11 mouse cellular contexts compared by ENCODE assay signal in the genomic region with DNA sequence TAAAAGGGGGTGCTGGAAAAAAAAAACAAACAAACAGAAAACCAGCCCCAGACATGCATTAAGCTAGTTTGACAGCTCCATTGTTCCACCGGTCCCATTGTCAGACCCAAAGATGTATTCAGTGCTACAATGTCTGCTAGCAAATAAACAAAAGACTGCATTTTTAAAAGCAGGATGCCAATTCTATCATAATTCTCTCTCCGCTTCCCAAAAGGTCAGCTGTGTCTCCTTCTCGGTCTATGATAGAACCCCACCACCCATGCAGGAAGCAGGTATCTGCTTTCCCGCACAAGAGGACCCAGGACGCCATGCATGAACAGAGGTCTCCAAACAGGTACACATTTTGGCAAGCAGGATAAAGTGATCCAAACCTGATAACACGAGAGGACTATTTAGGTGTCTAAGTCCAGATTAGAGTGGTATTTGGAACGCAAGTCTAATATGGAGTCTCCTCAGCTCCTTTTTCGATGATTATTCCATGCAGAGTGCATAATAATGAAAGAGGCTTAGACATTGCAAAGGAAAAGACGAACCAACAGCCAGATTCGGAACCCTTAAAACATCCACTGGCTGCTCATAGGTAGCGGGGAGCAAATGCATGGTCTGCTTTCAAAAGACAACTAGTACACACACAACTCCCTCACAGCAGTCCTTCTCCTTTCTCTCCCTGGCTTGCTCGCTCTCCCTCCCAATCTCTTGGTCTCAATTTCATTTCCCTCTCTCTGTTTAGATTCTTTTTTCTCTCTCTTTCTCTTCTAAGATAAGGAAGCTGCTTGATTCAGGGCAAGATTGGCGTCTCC.
DNase-seq lines count a peak whose midpoint lies in the region; ATAC-seq and TF ChIP-seq lines count a peak whose summit lies in the region.
"Had no signal": no experiment of that assay in that cellular context is flagged by ENCODE, and none has a peak within 500 bp of the region (broad histone marks: within the 10 kb centered on the region; RNA-seq: fewer than 3 reads in every experiment).

No protein-coding gene starts in this region.

- no peak for TF ChIP-seq CTCF in cortical plate, adult 2 months (IDR thresholded peaks at IDR 0.05; ENCODE audit: extremely low read depth, insufficient read depth, low read length)
- TF ChIP-seq CTCF in midbrain, postnatal 0 days (IDR thresholded peaks at IDR 0.05), result no peak

- no peaks in the 10 kb centered on the region for H3K36me3 ChIP-seq in hindbrain, embryonic 10.5 days
- H3K36me3 ChIP-seq in midbrain, postnatal 0 days (ENCODE audit: insufficient read depth, low read length), result no peaks in the 10 kb centered on the region

- H3K27me3 ChIP-seq in hindbrain, embryonic 10.5 days (ENCODE audit: insufficient read depth, poor library complexity, severe bottlenecking), result no peaks in the 10 kb centered on the region
- no peaks in the 10 kb centered on the region for H3K27me3 ChIP-seq in midbrain, postnatal 0 days (ENCODE audit: insufficient read depth, low read length)

- H3K4me3 ChIP-seq in cortical plate, adult 2 months (ENCODE audit: insufficient read depth, low read length), result peak overlapping the region; percentile 96
- peak overlapping the region; percentile 59 for H3K4me3 ChIP-seq in hindbrain, embryonic 10.5 days
- peak overlapping the region; percentile 65 for H3K4me3 ChIP-seq in midbrain, postnatal 0 days (ENCODE audit: low read depth, low read length)
- H3K4me3 ChIP-seq: erythroblast, embryonic 14.5 days had no signal

- H3K27ac ChIP-seq in cortical plate, adult 2 months (ENCODE audit: insufficient read depth, low read length), result peak overlapping the region; percentile 92
- H3K27ac ChIP-seq in hindbrain, embryonic 10.5 days, result peak overlapping the region; percentile 93
- H3K27ac ChIP-seq in midbrain, postnatal 0 days (ENCODE audit: low read depth, low read length), result peak overlapping the region; percentile 95
- H3K27ac ChIP-seq: macrophage had no signal

- H3K4me1 ChIP-seq in cortical plate, adult 2 months (ENCODE audit: control insufficient read depth, insufficient read depth, low read length), result peaks cover 7% of the 10 kb centered on the region; the same call in 1 of the 2 replicates
- H3K4me1 ChIP-seq in hindbrain, embryonic 10.5 days (replicated peaks), result peaks cover 52% of the 10 kb centered on the region
- H3K4me1 ChIP-seq in midbrain, postnatal 0 days (ENCODE audit: insufficient read depth, low read length), result 0 out of 2 replicates have a peak, but pooled peaks cover 2% of the 10 kb centered on the region

- H3K9ac ChIP-seq in midbrain, postnatal 0 days (replicated peaks; ENCODE audit: low read length, poor library complexity, severe bottlenecking), result peak overlapping the region; percentile 77

- 0 out of 2 replicates have a peak, but pooled peaks cover under 1% of the 10 kb centered on the region for H3K9me3 ChIP-seq in hindbrain, embryonic 10.5 days
- H3K9me3 ChIP-seq in midbrain, postnatal 0 days (ENCODE audit: low read length), result no peaks in the 10 kb centered on the region

- DNase-seq in embryo, embryonic 10 days (ENCODE audit: low spot score), result peak; percentile 42
- DNase-seq in embryo, embryonic 11 days, result no peak
- peak; percentile 19 for DNase-seq in hindbrain, embryonic 10.5 days (ENCODE audit: low spot score)
- no peak for DNase-seq in midbrain, postnatal 0 days (ENCODE audit: low spot score)
- DNase-seq in kidney, adult 11 months, result no peak
- no peak for DNase-seq in right cerebral cortex, postnatal 14 days
- DNase-seq in right cerebral cortex, postnatal 10 days (ENCODE audit: low spot score in 2 of 2), result no peak
- DNase-seq: adrenal gland, postnatal 25 days had no signal

- peak overlapping the region; percentile 53 for H3K4me2 ChIP-seq in midbrain, postnatal 0 days (ENCODE audit: low read depth, low read length, poor library complexity, severe bottlenecking)

- 33% methylated on average over 13 of the region's 13 CpGs for WGBS in hindbrain, embryonic 10.5 days
- WGBS in midbrain, postnatal 0 days, result 10% methylated on average over 13 of the region's 13 CpGs

- peak; percentile 33; the same call in 1 of the 2 replicates for TF ChIP-seq POLR2A in cortical plate, adult 2 months (IDR thresholded peaks at IDR 0.05; ENCODE audit: extremely low read depth, insufficient read depth, low read length)

- no peak; the same call in 1 of the 2 replicates for ATAC-seq in midbrain, postnatal 0 days (ENCODE audit: low FRiP score)

Comparison
In these comparisons a context has a peak if more than half of its experiments do, and no peak if none do; other contexts are left out.
1. DNase-seq: peak in embryo, embryonic 10 days (single experiment) and hindbrain, embryonic 10.5 days (single experiment); none in embryo, embryonic 11 days (single experiment), midbrain, postnatal 0 days (single experiment), kidney, adult 11 months (single experiment), right cerebral cortex, postnatal 14 days (single experiment) and right cerebral cortex, postnatal 10 days (0 of 2).
2. Peak in every context shown above with its lines, with median percentiles within 50 percentile points of each other: H3K27ac ChIP-seq and H3K4me3 ChIP-seq.